Mouse (Mus musculus): ENCODE measurements around the gene Daam1. TPM values are rescaled to one million over a fixed set of nuclear protein-coding genes. Genes with fewer than 3 reads are reported as not detected.

Gene Daam1
- polyA plus RNA-seq, 1 experiment from 2014 or later: 4.5 TPM

DNA sequence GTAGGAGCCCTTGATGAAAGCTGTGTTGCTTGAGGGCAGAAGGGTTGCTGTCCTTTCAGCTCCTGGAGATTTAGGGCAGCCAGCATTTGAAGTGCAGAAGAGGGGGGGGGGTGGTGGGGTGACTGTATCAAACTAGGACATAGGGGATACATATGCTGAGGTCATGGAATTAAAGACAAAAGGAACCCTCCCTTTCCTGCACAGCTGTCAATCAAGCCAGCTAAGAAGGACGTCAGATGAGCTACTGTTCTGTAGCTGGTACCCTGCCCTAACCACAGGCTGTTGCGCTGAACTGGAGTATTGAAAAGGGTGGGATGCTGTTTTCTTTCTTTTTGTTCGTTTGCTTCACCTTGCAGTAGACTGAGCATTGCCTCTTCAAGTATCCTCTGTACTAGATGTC lies 89.1 kb downstream of the Daam1 start:
- Histone ChIP-seq H3K9ac (replicated peaks) (no peak overlapping the region), H3K9me3 (ENCODE audit: low read length) (no peaks in the 10 kb centered on the region), H3K36me3 (replicated peaks; ENCODE audit: insufficient read depth, low read length) (peaks cover 23% of the 10 kb centered on the region), H3K4me2 (ENCODE audit: low read depth, low read length) (no peak overlapping the region), H3K27ac (ENCODE audit: low read depth) (no peak overlapping the region), H3K4me3 (ENCODE audit: low read depth, low read length) (no peak overlapping the region), H3K4me1 (ENCODE audit: insufficient read depth) (no peaks in the 10 kb centered on the region), H3K27me3 (ENCODE audit: insufficient read depth, low read length) (no peaks in the 10 kb centered on the region)
- DNase-seq: no peak
- TF ChIP-seq EP300 (IDR thresholded peaks at IDR 0.05; ENCODE audit: low read depth): no peak
- TF ChIP-seq CTCF (IDR thresholded peaks at IDR 0.05; ENCODE audit: low read depth): no peak
- 71% methylated on average over 3 of the region's 3 CpGs for WGBS (ENCODE audit: insufficient replicate concordance)
- no peak for ATAC-seq

DNA sequence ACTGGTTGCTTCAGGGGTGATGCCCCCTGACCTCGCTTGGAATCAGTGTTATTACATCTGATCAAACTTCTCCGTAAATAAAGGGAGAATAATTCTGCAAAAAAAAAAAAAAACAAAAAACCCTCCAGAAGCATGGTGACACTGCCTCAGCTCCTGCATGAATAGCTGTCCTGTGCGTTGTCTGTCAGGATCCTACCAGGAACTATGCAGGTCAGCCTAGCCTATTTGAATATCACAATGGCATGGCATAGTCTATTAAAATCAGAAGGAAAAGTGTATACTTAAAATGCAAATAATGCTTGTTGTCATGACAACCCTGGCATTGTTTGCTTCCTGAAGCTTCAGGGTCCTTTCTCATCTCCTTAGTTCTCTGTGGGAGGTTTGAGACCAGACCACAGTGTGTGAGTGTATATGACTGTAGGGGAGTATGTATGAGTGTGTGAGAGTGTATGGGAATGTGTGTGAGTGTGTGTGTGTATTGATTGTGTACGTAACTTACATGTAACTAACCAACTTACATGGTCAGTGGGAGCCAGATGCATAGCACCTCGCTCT lies 92.0 kb downstream of the Daam1 start:
- WGBS (ENCODE audit: insufficient replicate concordance): 86% methylated on average over 5 of the region's 5 CpGs
- peaks cover 9% of the 10 kb centered on the region for H3K4me1 ChIP-seq (ENCODE audit: insufficient read depth)
- H3K9ac ChIP-seq (replicated peaks): no peak overlapping the region
- no peak for DNase-seq
- H3K27me3 ChIP-seq (ENCODE audit: insufficient read depth, low read length): no peaks in the 10 kb centered on the region
- no peak overlapping the region for H3K27ac ChIP-seq (ENCODE audit: low read depth)
- peaks cover 4% of the 10 kb centered on the region for H3K36me3 ChIP-seq (replicated peaks; ENCODE audit: insufficient read depth, low read length)
- ATAC-seq: no peak
- H3K9me3 ChIP-seq (ENCODE audit: low read length): no peaks in the 10 kb centered on the region
- H3K4me2 ChIP-seq (ENCODE audit: low read depth, low read length): no peak overlapping the region
- no peak for TF ChIP-seq EP300 (IDR thresholded peaks at IDR 0.05; ENCODE audit: low read depth)
- no peak for TF ChIP-seq CTCF (IDR thresholded peaks at IDR 0.05; ENCODE audit: low read depth)
- no peak overlapping the region for H3K4me3 ChIP-seq (ENCODE audit: low read depth, low read length)

DNA sequence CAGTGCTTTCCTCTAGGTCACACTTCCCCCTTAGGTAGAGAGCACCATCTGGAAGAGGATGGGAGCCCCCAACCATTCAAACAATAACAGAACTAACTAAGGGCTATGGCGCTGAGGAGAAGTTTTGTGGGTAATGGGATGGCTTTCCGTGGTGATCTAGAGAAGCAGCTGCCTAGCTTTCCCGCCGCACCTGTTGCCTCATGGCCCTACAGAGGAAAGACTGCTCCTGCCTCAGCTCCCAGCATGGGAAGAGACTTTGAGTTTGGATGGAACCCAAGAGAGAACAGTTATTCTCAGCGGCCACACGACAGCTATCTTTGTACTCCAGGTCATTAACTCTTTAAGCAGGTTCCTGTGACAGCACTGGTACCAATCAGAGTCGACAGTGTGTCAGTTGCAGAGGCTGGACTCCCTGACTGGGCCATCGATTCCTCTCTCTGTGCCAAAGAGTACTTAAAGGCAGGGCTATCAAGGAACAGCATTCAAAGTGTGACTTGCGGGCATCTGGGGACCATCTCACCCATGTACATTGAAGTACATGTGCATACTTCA lies 94.2 kb downstream of the Daam1 start:
- DNase-seq: no peak

DNA sequence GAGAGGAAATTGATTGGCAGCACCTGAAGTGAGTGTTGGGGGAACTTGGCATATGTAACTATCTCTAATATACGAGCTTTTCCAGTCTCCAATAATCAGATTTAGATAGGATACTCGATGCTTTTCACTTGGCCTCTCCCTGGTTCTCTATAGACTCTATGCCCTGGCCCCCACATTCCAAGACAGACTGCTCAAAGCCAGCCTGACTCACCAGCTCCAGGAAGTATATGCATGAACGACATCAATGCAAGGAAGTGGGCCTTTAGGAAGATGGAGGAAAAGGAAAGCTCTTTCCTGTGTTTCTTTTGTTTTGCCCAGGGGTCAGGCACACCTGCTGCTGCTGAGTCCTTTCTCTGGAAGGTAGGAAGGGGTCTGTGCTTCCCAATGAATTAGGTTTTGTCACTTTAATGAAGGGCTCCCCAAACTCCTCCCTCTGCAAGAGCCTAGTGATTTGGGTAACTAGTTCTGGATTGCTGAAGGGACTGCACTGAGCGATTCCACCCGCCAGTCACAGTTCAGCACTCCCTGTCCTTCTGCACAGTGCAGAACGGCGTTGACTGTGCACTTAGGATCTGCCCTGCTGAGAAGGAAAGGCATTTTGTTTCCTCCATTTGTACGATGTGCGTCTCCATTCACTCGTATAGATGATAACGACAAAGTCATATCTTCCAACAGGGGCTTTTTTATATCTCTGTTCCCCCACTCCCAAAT lies 95.3 kb downstream of the Daam1 start:
- H3K4me2 ChIP-seq (ENCODE audit: low read depth, low read length): no peak overlapping the region
- H3K4me1 ChIP-seq (ENCODE audit: insufficient read depth): peaks cover 21% of the 10 kb centered on the region
- H3K27me3 ChIP-seq (ENCODE audit: insufficient read depth, low read length): no peaks in the 10 kb centered on the region
- H3K36me3 ChIP-seq (replicated peaks; ENCODE audit: insufficient read depth, low read length): no peaks in the 10 kb centered on the region
- H3K9me3 ChIP-seq (ENCODE audit: low read length): no peaks in the 10 kb centered on the region
- ATAC-seq: no peak
- no peak for TF ChIP-seq EP300 (IDR thresholded peaks at IDR 0.05; ENCODE audit: low read depth)
- TF ChIP-seq CTCF (IDR thresholded peaks at IDR 0.05; ENCODE audit: low read depth): no peak
- no peak overlapping the region for H3K4me3 ChIP-seq (ENCODE audit: low read depth, low read length)
- DNase-seq: no peak
- H3K27ac ChIP-seq (ENCODE audit: low read depth): no peak overlapping the region
- H3K9ac ChIP-seq (replicated peaks): no peak overlapping the region
- WGBS (ENCODE audit: insufficient replicate concordance): 74% methylated on average over 11 of the region's 11 CpGs

More for the DNA sequence above, 94.2 kb downstream of the Daam1 start:
- Histone ChIP-seq H3K27me3 (ENCODE audit: insufficient read depth, low read length) (no peaks in the 10 kb centered on the region), H3K36me3 (replicated peaks; ENCODE audit: insufficient read depth, low read length) (no peaks in the 10 kb centered on the region), H3K9ac (replicated peaks) (no peak overlapping the region), H3K4me2 (ENCODE audit: low read depth, low read length) (no peak overlapping the region), H3K27ac (ENCODE audit: low read depth) (no peak overlapping the region), H3K4me1 (ENCODE audit: insufficient read depth) (peaks cover 16% of the 10 kb centered on the region), H3K9me3 (ENCODE audit: low read length) (no peaks in the 10 kb centered on the region), H3K4me3 (ENCODE audit: low read depth, low read length) (no peak overlapping the region)
- WGBS (ENCODE audit: insufficient replicate concordance): 81% methylated on average over 9 of the region's 9 CpGs
- ATAC-seq: no peak
- TF ChIP-seq EP300 (IDR thresholded peaks at IDR 0.05; ENCODE audit: low read depth): no peak
- no peak for TF ChIP-seq CTCF (IDR thresholded peaks at IDR 0.05; ENCODE audit: low read depth)

DNA sequence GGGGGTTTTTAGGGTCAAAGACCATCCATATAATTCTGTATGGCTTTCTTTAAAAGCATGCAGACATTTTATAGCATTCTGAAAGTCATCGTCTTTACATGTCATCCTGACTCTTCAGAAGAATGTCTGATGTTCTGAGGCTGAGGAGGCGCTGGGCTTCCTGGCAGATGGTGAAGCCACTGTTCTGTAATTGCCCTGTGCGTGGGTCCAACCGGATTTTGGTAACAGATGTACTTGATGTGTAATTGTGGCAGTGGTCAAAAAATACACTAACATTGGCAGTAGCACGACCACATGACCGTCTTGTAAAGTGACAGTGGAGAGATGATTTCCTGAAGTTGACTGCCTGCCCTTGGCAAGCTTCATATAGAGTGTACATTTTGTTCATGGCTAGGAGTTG lies 97.2 kb downstream of the Daam1 start:
- Histone ChIP-seq H3K36me3 (replicated peaks; ENCODE audit: insufficient read depth, low read length) (no peaks in the 10 kb centered on the region), H3K9me3 (ENCODE audit: low read length) (no peaks in the 10 kb centered on the region), H3K27ac (ENCODE audit: low read depth) (no peak overlapping the region), H3K9ac (replicated peaks) (no peak overlapping the region), H3K4me2 (ENCODE audit: low read depth, low read length) (no peak overlapping the region), H3K27me3 (ENCODE audit: insufficient read depth, low read length) (no peaks in the 10 kb centered on the region), H3K4me1 (ENCODE audit: insufficient read depth) (peaks cover 39% of the 10 kb centered on the region), H3K4me3 (ENCODE audit: low read depth, low read length) (no peak overlapping the region)
- DNase-seq (no peak), ATAC-seq (no peak)
- TF ChIP-seq CTCF (IDR thresholded peaks at IDR 0.05; ENCODE audit: low read depth) (no peak), EP300 (IDR thresholded peaks at IDR 0.05; ENCODE audit: low read depth) (no peak)
- 83% methylated on average over 6 of the region's 6 CpGs for WGBS (ENCODE audit: insufficient replicate concordance)

DNA sequence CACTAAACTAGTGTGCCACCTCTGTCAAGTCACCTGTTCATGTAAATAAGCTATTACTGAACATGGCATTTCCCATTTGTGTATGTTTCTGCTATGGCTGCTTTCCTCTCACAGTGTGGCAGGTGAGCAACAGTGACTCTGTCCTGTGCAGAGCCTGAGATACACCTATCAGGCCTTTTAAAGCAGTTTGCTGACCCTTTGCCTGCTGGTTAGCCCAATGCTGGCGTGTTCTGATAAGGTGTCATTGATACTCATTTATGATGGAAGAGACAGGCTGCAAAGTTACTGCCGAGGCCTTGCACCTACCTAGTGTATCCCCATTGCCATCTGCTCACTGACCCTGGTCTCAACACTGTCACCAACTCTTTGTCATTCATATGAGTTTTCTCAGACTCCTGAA lies 99.0 kb downstream of the Daam1 start:
- 51% methylated on average over 2 of the region's 2 CpGs for WGBS (ENCODE audit: insufficient replicate concordance)
- no peak for DNase-seq
- H3K4me3 ChIP-seq (ENCODE audit: low read depth, low read length): no peak overlapping the region
- H3K9me3 ChIP-seq (ENCODE audit: low read length): no peaks in the 10 kb centered on the region
- TF ChIP-seq EP300 (IDR thresholded peaks at IDR 0.05; ENCODE audit: low read depth) (peak; percentile 54), CTCF (IDR thresholded peaks at IDR 0.05; ENCODE audit: low read depth) (no peak)
- H3K27ac ChIP-seq (ENCODE audit: low read depth): peak overlapping the region; percentile 39; the same call in 1 of the 2 replicates
- peaks cover 53% of the 10 kb centered on the region for H3K4me1 ChIP-seq (ENCODE audit: insufficient read depth)
- peak; percentile 18; the same call in 1 of the 2 replicates for ATAC-seq
- H3K4me2 ChIP-seq (ENCODE audit: low read depth, low read length): no peak overlapping the region
- no peaks in the 10 kb centered on the region for H3K27me3 ChIP-seq (ENCODE audit: insufficient read depth, low read length)
- H3K9ac ChIP-seq (replicated peaks): no peak overlapping the region
- H3K36me3 ChIP-seq (replicated peaks; ENCODE audit: insufficient read depth, low read length): no peaks in the 10 kb centered on the region

Data from liver, postnatal 0 days (tissue).